Mouse (Mus musculus) embryonic facial prominence, embryonic 10.5 days (tissue): ENCODE results near the gene Ap1s3. TPM values are rescaled to one million over a fixed set of nuclear protein-coding genes. Genes with fewer than 3 reads are reported as not detected.

Experiments used
- DNase-seq: peaks from one replicate; pipeline ENCODE4 v3.0.0-alpha.2; 2017; ENCODE audit warnings: low spot score
- H3K27ac ChIP-seq: fragments of 300-500 bp; sonication (generic); replicated peaks from 2 replicates; pipeline ENCODE4 v1.5.1; 2016; ENCODE audit warnings: mild to moderate bottlenecking
- H3K27me3 ChIP-seq: fragments of 300-500 bp; sonication (generic); replicated peaks from 2 replicates; pipeline ENCODE4 v1.6.1; 2016; ENCODE audit warnings: low read depth, mild to moderate bottlenecking; ENCODE audit not compliant: poor library complexity, severe bottlenecking
- H3K36me3 ChIP-seq: fragments of 300-500 bp; sonication (generic); replicated peaks from 2 replicates; pipeline ENCODE4 v1.6.1; 2016; ENCODE audit warnings: mild to moderate bottlenecking, moderate library complexity
- H3K4me1 ChIP-seq: fragments of 300-500 bp; sonication (generic); 2 replicates; pipeline ENCODE4 v1.6.1; 2016
- H3K4me3 ChIP-seq: fragments of 300-500 bp; sonication (generic); 2 replicates; pipeline ENCODE4 v1.5.1; 2016; ENCODE audit warnings: mild to moderate bottlenecking, moderate library complexity
- H3K9me3 ChIP-seq: fragments of 300-500 bp; sonication (generic); 2 replicates; pipeline ENCODE4 v1.6.1; 2016; ENCODE audit warnings: mild to moderate bottlenecking
- WGBS: fragments of 180-500 bp; shearing (Covaris S2); methylation state at CpG from one replicate; pipeline ENCODE4 v1.1.7; 2016; 5-methylcytosine and 5-hydroxymethylcytosine counted together
- polyA plus RNA-seq: library from polyadenylated mRNA; unstranded; fragments of >200 nt; fragmentation: Nextera tagmentation; extraction: Ambion mirVana; gene quantifications from 2 replicates; pipeline ENCODE4 v1.2.1, GENCODE M21; 2016

The Ap1s3 gene
- polyA plus RNA-seq = 0.24 and 0.41 TPM in 2 replicates

DNA sequence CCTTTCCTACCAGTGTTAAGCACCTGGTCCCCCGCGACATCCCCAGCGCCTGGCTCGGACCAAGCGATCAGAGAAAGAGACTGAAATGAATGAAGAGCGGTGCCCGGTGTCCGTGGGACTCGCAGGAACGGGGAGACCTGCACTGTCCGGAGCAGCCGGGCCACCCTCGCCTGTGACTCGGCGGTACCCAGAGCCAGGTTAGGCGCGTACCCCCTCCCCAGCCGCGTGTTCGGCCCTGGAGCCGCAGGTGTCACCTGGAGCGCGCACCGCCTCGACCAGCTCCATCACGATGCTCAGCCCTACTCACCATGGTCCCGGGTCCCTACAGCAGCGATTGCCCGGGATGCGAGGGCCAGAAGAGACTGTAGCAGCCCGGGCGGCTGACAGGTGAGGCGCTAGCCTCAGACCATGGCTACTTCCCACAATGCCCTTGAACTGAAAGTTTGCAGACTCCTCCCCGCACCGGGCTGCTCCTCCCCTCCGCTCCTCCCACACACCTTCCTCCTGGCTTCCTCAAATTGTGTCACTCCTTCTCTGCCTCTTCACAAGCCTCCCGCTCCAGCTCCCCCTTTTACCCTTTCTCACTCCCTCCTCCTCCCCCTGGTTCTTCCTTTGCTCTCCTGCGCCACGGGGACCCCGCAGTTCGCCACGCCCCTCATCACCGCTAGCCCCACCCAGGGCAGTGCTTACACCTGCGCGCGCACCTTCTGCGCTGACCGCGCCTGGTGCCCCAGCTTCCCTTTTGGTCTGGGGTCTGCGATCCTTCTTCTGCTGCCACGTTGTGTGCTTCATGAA, at the start of gene Ap1s3:
Gene Ap1s3 (minus strand): TSS at position 430 of the 795 bp plus-strand sequence.
- H3K9me3 ChIP-seq = no peaks in the 10 kb centered on the region
- under 1% methylated on average over 51 of the region's 51 CpGs for WGBS
- H3K27me3 ChIP-seq = peaks cover 48% of the 10 kb centered on the region
- peak; percentile 86 for DNase-seq
- peaks cover 25% of the 10 kb centered on the region for H3K4me1 ChIP-seq
- H3K36me3 ChIP-seq = no peaks in the 10 kb centered on the region
- H3K4me3 ChIP-seq = peak within 1 kb of the TSS; percentile 80
- H3K27ac ChIP-seq = peak within 1 kb of the TSS; percentile 73

DNA sequence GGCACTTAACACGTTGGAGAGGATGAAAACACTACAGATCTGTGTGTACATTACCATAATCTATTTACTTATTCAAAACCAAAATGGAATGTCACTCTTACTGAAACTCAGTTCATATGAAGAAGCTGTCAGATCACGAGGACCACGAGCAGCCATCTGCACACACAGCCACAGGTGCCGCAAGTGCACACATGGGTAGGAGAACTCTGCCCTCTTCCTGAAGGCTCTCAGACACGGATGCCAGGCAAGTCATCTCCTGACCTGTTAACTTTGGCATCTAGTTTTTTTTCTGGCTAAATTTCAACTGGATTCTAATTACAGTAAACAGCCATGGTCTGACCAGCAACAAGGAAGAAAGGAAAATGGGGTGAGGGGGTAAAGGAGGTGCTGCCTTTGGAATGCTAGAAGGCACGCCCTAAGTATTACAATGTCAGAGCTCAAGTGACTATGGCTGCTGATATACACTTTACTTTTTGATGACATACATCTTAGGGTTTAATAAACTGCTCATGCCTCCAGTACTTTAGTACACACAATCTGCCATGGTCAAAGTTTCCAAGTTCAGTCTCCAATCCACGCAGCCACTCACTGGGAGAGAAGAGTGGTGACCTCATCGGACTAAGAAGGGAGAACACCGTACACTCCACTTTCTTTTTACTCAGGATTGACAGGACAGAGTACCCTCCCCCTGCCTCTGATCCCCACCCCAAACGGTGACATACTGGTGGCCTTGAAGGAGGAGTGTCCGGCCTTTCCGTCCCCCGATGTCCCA, 42.6 kb upstream of the Ap1s3 start:
- H3K27me3 ChIP-seq = no peaks in the 10 kb centered on the region
- H3K9me3 ChIP-seq = no peaks in the 10 kb centered on the region
- WGBS = 89% methylated on average over 13 of the region's 13 CpGs
- DNase-seq = no peak
- peaks cover 11% of the 10 kb centered on the region for H3K36me3 ChIP-seq
- no peak overlapping the region for H3K4me3 ChIP-seq
- no peak overlapping the region for H3K27ac ChIP-seq
- 0 out of 2 replicates have a peak, but pooled peaks cover 3% of the 10 kb centered on the region for H3K4me1 ChIP-seq

GRCm38 (mm10) chr1:79713081-79713480, 41.3 kb upstream of the Ap1s3 start:
- Histone ChIP-seq H3K4me1 (0 out of 2 replicates have a peak, but pooled peaks cover 3% of the 10 kb centered on the region), H3K4me3 (no peak overlapping the region), H3K36me3 (peaks cover 11% of the 10 kb centered on the region), H3K27me3 (no peaks in the 10 kb centered on the region), H3K9me3 (no peaks in the 10 kb centered on the region), H3K27ac (no peak overlapping the region)
- WGBS = 91% methylated on average over 5 of the region's 5 CpGs
- DNase-seq = no peak

GRCm38 (mm10) chr1:79711147-79712126, 39.7 kb upstream of the Ap1s3 start:
- Histone ChIP-seq H3K27ac (no peak overlapping the region), H3K4me3 (no peak overlapping the region), H3K27me3 (no peaks in the 10 kb centered on the region), H3K36me3 (peaks cover 22% of the 10 kb centered on the region), H3K4me1 (0 out of 2 replicates have a peak, but pooled peaks cover 3% of the 10 kb centered on the region), H3K9me3 (no peaks in the 10 kb centered on the region)
- WGBS = 81% methylated on average over 18 of the region's 18 CpGs
- no peak for DNase-seq

DNA sequence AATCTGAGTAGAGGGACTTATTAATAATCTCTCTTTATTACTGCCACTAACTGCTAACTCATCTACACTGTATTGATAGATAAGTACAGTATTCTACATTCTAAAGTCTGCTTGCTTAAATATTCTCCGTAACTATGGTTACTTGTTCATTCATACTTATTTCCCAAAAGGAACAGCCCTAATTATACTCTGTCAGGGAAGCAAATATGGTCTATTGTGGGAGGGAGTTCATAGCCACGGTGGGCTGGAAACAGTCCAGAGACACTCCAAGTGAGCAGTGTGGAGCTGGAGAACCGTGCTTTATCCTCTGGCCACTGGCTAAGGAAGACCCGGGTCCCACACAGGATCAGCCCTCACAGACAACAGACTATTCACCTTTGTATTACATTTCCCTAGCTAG, 38.9 kb upstream of the Ap1s3 start:
- Histone ChIP-seq H3K4me3 (no peak overlapping the region), H3K27ac (no peak overlapping the region), H3K27me3 (no peaks in the 10 kb centered on the region), H3K36me3 (peaks cover 27% of the 10 kb centered on the region), H3K4me1 (0 out of 2 replicates have a peak, but pooled peaks cover 3% of the 10 kb centered on the region), H3K9me3 (no peaks in the 10 kb centered on the region)
- WGBS = 81% methylated on average over 4 of the region's 4 CpGs
- no peak for DNase-seq

GRCm38 (mm10) chr1:79710216-79710615, 38.4 kb upstream of the Ap1s3 start:
- H3K27ac ChIP-seq = no peak overlapping the region; the same call in 1 of the 2 replicates
- WGBS = 88% methylated on average over 8 of the region's 8 CpGs
- H3K4me3 ChIP-seq = no peak overlapping the region
- H3K4me1 ChIP-seq = 0 out of 2 replicates have a peak, but pooled peaks cover 3% of the 10 kb centered on the region
- H3K36me3 ChIP-seq = peaks cover 30% of the 10 kb centered on the region
- no peaks in the 10 kb centered on the region for H3K27me3 ChIP-seq
- no peak for DNase-seq
- H3K9me3 ChIP-seq = no peaks in the 10 kb centered on the region

DNA sequence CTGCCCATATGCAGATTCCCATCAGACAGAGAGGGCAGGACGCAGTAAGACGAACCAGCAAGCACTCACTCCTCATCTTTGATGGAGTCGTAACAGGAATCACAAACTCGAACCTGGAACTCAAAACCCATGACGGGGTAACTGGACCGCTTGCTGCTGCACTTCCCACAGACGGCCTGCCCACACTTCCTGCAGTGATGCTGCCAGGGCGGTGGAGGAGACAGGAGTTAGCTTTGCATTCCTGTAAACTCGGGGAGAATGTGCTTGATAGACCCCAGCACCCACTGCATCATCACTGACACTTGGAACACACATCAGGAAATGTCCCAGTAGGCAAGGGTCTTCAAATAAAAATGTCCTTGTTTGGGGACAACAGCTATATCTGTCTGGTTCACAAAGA, 35.6 kb upstream of the Ap1s3 start:
- no peaks in the 10 kb centered on the region for H3K27me3 ChIP-seq
- DNase-seq = no peak
- 0 out of 2 replicates have a peak, but pooled peaks cover 3% of the 10 kb centered on the region for H3K4me1 ChIP-seq
- WGBS = 87% methylated on average over 9 of the region's 9 CpGs
- H3K9me3 ChIP-seq = no peaks in the 10 kb centered on the region
- H3K27ac ChIP-seq = no peak overlapping the region
- peaks cover 25% of the 10 kb centered on the region for H3K36me3 ChIP-seq
- H3K4me3 ChIP-seq = no peak overlapping the region

DNA sequence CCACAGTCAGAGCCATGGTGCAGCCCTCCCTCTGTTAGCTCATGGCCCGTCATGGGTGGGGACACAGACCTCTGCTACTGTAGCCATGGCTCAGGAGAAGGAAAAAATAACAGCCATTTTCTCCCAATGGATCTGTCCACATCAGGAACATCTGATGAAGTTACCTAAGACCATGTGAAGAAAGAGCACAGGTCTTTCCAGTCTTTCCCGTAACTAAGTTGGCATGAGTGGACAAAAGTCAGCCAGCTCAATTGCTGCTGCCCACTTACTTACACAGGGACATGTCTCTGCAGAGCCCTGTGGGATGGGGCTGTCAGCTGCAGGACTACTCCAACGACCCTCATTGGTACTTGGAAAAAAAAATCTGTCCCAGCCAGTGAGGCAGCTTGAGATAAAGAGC, 34.9 kb upstream of the Ap1s3 start:
- no peak for DNase-seq
- WGBS = 87% methylated on average over 3 of the region's 3 CpGs
- H3K4me1 ChIP-seq = 0 out of 2 replicates have a peak, but pooled peaks cover 3% of the 10 kb centered on the region
- H3K27ac ChIP-seq = no peak overlapping the region
- no peak overlapping the region for H3K4me3 ChIP-seq
- H3K27me3 ChIP-seq = no peaks in the 10 kb centered on the region
- H3K36me3 ChIP-seq = peaks cover 25% of the 10 kb centered on the region
- no peaks in the 10 kb centered on the region for H3K9me3 ChIP-seq

- DNase-seq = no peak
- Histone ChIP-seq H3K36me3 (peaks cover 25% of the 10 kb centered on the region), H3K27me3 (no peaks in the 10 kb centered on the region), H3K4me1 (no peaks in the 10 kb centered on the region), H3K27ac (no peak overlapping the region), H3K9me3 (no peaks in the 10 kb centered on the region), H3K4me3 (no peak overlapping the region)
- 92% methylated on average over 2 of the region's 2 CpGs for WGBS
Measured at GRCm38 (mm10) chr1:79704672-79705071, 32.9 kb upstream of the Ap1s3 start.

DNA sequence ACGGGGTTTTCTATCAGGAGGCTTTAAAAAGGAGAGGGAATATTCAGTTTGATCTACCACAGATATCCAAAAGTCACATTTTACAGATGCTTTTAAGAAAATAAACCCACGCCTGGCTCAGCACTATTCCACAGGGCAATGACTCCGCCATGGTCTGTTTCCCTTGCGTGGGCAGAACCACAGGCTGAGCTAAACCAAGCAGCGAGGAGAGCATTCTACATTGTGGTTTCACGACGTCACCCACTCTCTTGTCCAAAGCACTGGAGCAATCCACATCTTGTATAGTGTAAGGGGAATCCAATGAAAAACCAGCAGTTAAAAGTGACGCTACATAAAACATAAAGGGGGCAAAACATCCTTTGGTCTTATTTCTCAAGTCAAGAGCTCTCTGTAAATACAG, 31.7 kb upstream of the Ap1s3 start:
- no peak for DNase-seq
- no peak overlapping the region for H3K4me3 ChIP-seq
- H3K9me3 ChIP-seq = no peaks in the 10 kb centered on the region
- 94% methylated on average over 8 of the region's 8 CpGs for WGBS
- H3K36me3 ChIP-seq = peaks cover 25% of the 10 kb centered on the region
- no peak overlapping the region for H3K27ac ChIP-seq
- no peaks in the 10 kb centered on the region for H3K4me1 ChIP-seq
- no peaks in the 10 kb centered on the region for H3K27me3 ChIP-seq

- Histone ChIP-seq H3K9me3 (no peaks in the 10 kb centered on the region), H3K27me3 (no peaks in the 10 kb centered on the region)
- WGBS = 92% methylated on average over 2 of the region's 2 CpGs
Measured at GRCm38 (mm10) chr1:79698506-79698905, 26.7 kb upstream of the Ap1s3 start.

GRCm38 (mm10) chr1:79697382-79697781, 25.6 kb upstream of the Ap1s3 start:
- no peak overlapping the region for H3K27ac ChIP-seq
- DNase-seq = no peak
- H3K36me3 ChIP-seq = no peaks in the 10 kb centered on the region
- WGBS = 73% methylated on average over 9 of the region's 9 CpGs
- H3K4me3 ChIP-seq = no peak overlapping the region
- no peaks in the 10 kb centered on the region for H3K27me3 ChIP-seq
- no peaks in the 10 kb centered on the region; the same call in 1 of the 2 replicates for H3K4me1 ChIP-seq
- no peaks in the 10 kb centered on the region for H3K9me3 ChIP-seq

More at GRCm38 (mm10) chr1:79698506-79698905, 26.7 kb upstream of the Ap1s3 start:
- H3K36me3 ChIP-seq = no peaks in the 10 kb centered on the region
- H3K27ac ChIP-seq = no peak overlapping the region
- no peaks in the 10 kb centered on the region; the same call in 1 of the 2 replicates for H3K4me1 ChIP-seq
- no peak overlapping the region for H3K4me3 ChIP-seq
- no peak for DNase-seq
